ENCODE assay signal across 25 mouse cellular contexts in the genomic region with DNA sequence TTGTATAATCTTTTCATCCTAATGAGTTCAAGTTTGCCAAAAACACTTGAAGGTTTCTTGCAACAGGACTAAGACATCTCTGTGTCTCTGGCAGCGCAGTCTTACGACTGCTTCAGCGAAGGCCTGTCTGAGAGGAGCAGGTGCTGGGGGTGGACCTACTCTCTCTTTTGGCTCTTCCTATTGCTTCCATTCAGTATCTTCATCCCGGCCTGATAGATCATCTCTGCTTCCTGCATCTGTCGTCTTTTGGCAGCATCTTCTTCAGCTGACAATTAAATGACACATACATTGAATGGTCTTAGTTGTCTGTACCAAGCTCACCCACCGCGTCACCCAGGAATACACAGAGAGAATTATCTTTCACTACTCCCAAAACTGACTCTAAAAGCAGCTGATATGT. TPM values are rescaled to one million over a fixed set of nuclear protein-coding genes. Genes with fewer than 3 reads are reported as not detected.
DNase-seq lines count a peak whose midpoint lies in the region; ATAC-seq and TF ChIP-seq lines count a peak whose summit lies in the region.
"Had no signal": no experiment of that assay in that cellular context is flagged by ENCODE, and none has a peak within 500 bp of the region (broad histone marks: within the 10 kb centered on the region; RNA-seq: fewer than 3 reads in every experiment).

No protein-coding gene starts in this region.

- DNase-seq in cerebellum, postnatal 10 days: peak; percentile 37 to 53
- no peak for DNase-seq in cerebellum, adult 18-20 months
- DNase-seq in forebrain, postnatal 0 days: no peak
- no peak for DNase-seq in forebrain, embryonic 10.5 days (ENCODE audit: extremely low spot score, low spot score)
- peak; percentile 39 for DNase-seq in left cerebral cortex, postnatal 4 days
- DNase-seq in left cerebral cortex, adult 9 months (ENCODE audit: low spot score in 2 of 2): no peak
- peak; percentile 34 for DNase-seq in brain, embryonic 14.5 days (ENCODE audit: low read depth)
- DNase-seq: adrenal gland, adult 8-10 months; adrenal gland, postnatal 25 days; cerebellum, adult 2 months; cerebellum, adult 9-11 months; gastrocnemius, postnatal 25 days; heart, adult 18-20 months; heart, postnatal 10 days; heart, postnatal 36 days had no signal

- no peak for TF ChIP-seq POLR2A in brain, embryonic 14.5 days (IDR thresholded peaks at IDR 0.05; ENCODE audit: borderline replicate concordance, extremely low read depth, insufficient read depth, insufficient read length, poor library complexity, severe bottlenecking)

- WGBS in forebrain, postnatal 0 days: 77% methylated on average over 7 of the region's 7 CpGs
- 96% methylated on average over 7 of the region's 7 CpGs for WGBS in forebrain, embryonic 10.5 days

- ATAC-seq in forebrain, postnatal 0 days: peak; percentile 50
- ATAC-seq: activated CD4-positive, CD25-positive, alpha-beta regulatory T cell, adult 4 months; inflammation-experienced regulatory T-cells, adult 6 months; intestine, embryonic 16.5 days had no signal

- H3K27ac ChIP-seq in forebrain, postnatal 0 days (ENCODE audit: low read depth, low read length): no peak overlapping the region
- no peak overlapping the region for H3K27ac ChIP-seq in forebrain, embryonic 10.5 days
- H3K27ac ChIP-seq: embryonic facial prominence, embryonic 12.5 days; embryonic facial prominence, embryonic 15.5 days; forebrain, embryonic 12.5 days; heart, embryonic 15.5 days; hindbrain, embryonic 10.5 days; hindbrain, embryonic 15.5 days had no signal

- no peak overlapping the region for H3K9ac ChIP-seq in forebrain, postnatal 0 days
- H3K9ac ChIP-seq: embryonic facial prominence, embryonic 12.5 days; embryonic facial prominence, embryonic 15.5 days; forebrain, embryonic 12.5 days; heart, embryonic 12.5 days; heart, embryonic 15.5 days; hindbrain, embryonic 15.5 days had no signal

- intact Hi-C loops in left cerebral cortex, postnatal 4 days (cut with DNase I): no loop called here

- no peak overlapping the region for H3K4me3 ChIP-seq in forebrain, postnatal 0 days (ENCODE audit: low read depth, low read length)
- H3K4me3 ChIP-seq in forebrain, embryonic 10.5 days: no peak overlapping the region
- H3K4me3 ChIP-seq: embryonic facial prominence, embryonic 12.5 days; embryonic facial prominence, embryonic 15.5 days; forebrain, embryonic 12.5 days; heart, embryonic 12.5 days; heart, embryonic 15.5 days; hindbrain, embryonic 10.5 days; hindbrain, embryonic 15.5 days had no signal

- no peaks in the 10 kb centered on the region for H3K27me3 ChIP-seq in forebrain, postnatal 0 days (ENCODE audit: insufficient read depth, low read length)
- no peaks in the 10 kb centered on the region for H3K27me3 ChIP-seq in forebrain, embryonic 10.5 days (ENCODE audit: poor library complexity, severe bottlenecking)
- H3K27me3 ChIP-seq: embryonic facial prominence, embryonic 12.5 days; embryonic facial prominence, embryonic 15.5 days; forebrain, embryonic 12.5 days; heart, embryonic 12.5 days; heart, embryonic 15.5 days; hindbrain, embryonic 15.5 days had no signal

- no peaks in the 10 kb centered on the region for H3K4me1 ChIP-seq in forebrain, postnatal 0 days (ENCODE audit: insufficient read depth)
- H3K4me1 ChIP-seq in forebrain, embryonic 10.5 days: no peaks in the 10 kb centered on the region
- H3K4me1 ChIP-seq: embryonic facial prominence, embryonic 12.5 days; embryonic facial prominence, embryonic 15.5 days; forebrain, embryonic 12.5 days; heart, embryonic 12.5 days; heart, embryonic 15.5 days; hindbrain, embryonic 10.5 days; hindbrain, embryonic 15.5 days had no signal

- H3K9me3 ChIP-seq in forebrain, postnatal 0 days (ENCODE audit: low read length): no peaks in the 10 kb centered on the region
- no peaks in the 10 kb centered on the region for H3K9me3 ChIP-seq in forebrain, embryonic 10.5 days
- H3K9me3 ChIP-seq: embryonic facial prominence, embryonic 12.5 days; embryonic facial prominence, embryonic 15.5 days; forebrain, embryonic 12.5 days; heart, embryonic 12.5 days; heart, embryonic 15.5 days; hindbrain, embryonic 10.5 days; hindbrain, embryonic 15.5 days had no signal

- TF ChIP-seq CTCF in forebrain, postnatal 0 days (IDR thresholded peaks at IDR 0.05; ENCODE audit: low read depth): no peak
- TF ChIP-seq CTCF in brain, embryonic 14.5 days (IDR thresholded peaks at IDR 0.05; ENCODE audit: borderline replicate concordance, extremely low read depth, insufficient read depth, insufficient read length): no peak

- H3K4me2 ChIP-seq in forebrain, postnatal 0 days (ENCODE audit: low read depth): no peak overlapping the region
- H3K4me2 ChIP-seq: embryonic facial prominence, embryonic 12.5 days; embryonic facial prominence, embryonic 15.5 days; forebrain, embryonic 12.5 days; heart, embryonic 12.5 days; heart, embryonic 15.5 days; hindbrain, embryonic 15.5 days had no signal

- peaks cover 59% of the 10 kb centered on the region for H3K36me3 ChIP-seq in forebrain, postnatal 0 days (ENCODE audit: insufficient read depth)
- peaks cover 85% of the 10 kb centered on the region for H3K36me3 ChIP-seq in forebrain, embryonic 10.5 days (replicated peaks)

RNA-seq across cellular contexts. Expression of a gene that starts 17.5 kb away (rescaled TPM):
- 65.2 and 73.4 TPM in 2 replicates for total RNA-seq in forebrain, postnatal 0 days (2014; rRNA removed)
- 59.4 and 95.9 TPM in 2 replicates for polyA plus RNA-seq in forebrain, postnatal 0 days (2015; fragmentation: Nextera tagmentation; extraction: Ambion mirVana)
- 60.7 and 61.5 TPM in 2 replicates for polyA plus RNA-seq in forebrain, embryonic 10.5 days (2016; fragmentation: Nextera tagmentation; extraction: Ambion mirVana)
- 100 to 1,000 TPM; 119 to 122 TPM for total RNA-seq in left cerebral cortex, postnatal 4 days (2021)
- 57.5 and 67.8 TPM in 2 replicates for polyA plus RNA-seq in brain, embryonic 14.5 days (2012; rRNA removed)

RNA-seq across cellular contexts. Expression of a gene that starts 43.2 kb away (rescaled TPM):
- 7.1 and 8.8 TPM in 2 replicates for total RNA-seq in forebrain, postnatal 0 days (2014; rRNA removed)
- polyA plus RNA-seq in forebrain, postnatal 0 days (2015; fragmentation: Nextera tagmentation; extraction: Ambion mirVana): 3.6 and 7.7 TPM in 2 replicates
- polyA plus RNA-seq in forebrain, embryonic 10.5 days (2016; fragmentation: Nextera tagmentation; extraction: Ambion mirVana): 11.4 and 11.5 TPM in 2 replicates
- 10 to 100 TPM; 14.2 to 16.6 TPM for total RNA-seq in left cerebral cortex, postnatal 4 days (2021)
- 7.8 and 9.0 TPM in 2 replicates for polyA plus RNA-seq in brain, embryonic 14.5 days (2012; rRNA removed)

Comparison
In these comparisons a context has a peak if more than half of its experiments do, and no peak if none do; other contexts are left out.
1. DNase-seq: peak in cerebellum, postnatal 10 days (2 of 2), left cerebral cortex, postnatal 4 days (single experiment) and brain, embryonic 14.5 days (single experiment); none in cerebellum, adult 18-20 months (0 of 2), forebrain, postnatal 0 days (single experiment), forebrain, embryonic 10.5 days (single experiment) and left cerebral cortex, adult 9 months (0 of 2).